Mouse (Mus musculus): ENCODE measurements at regions not wholly inside any gene's neighbourhood (a gene's known extent, or its start where the extent isn't known, plus 50 kb on each side); places are given as distances from the start of the nearest gene placed in this dataset.
A peak's percentile ranks its signal among the peaks of the same experiment; 100 is the strongest.
"Not testable (repeated sequence)": the region's sequence is repeated elsewhere in the genome, so short reads cannot be mapped to it uniquely, and the experiment has no call there.

- H3K4me3 ChIP-seq (ENCODE audit: insufficient read depth, low read depth, low read length), result no peak overlapping the region
- no peak for DNase-seq
- H3K27ac ChIP-seq (ENCODE audit: insufficient read depth, low read depth, low read length), result no peak overlapping the region
- no peak for TF ChIP-seq POLR2A (IDR thresholded peaks at IDR 0.05; ENCODE audit: low read depth, low read length)
- no peak for TF ChIP-seq CTCF (conservative IDR thresholded peaks at IDR 0.05; ENCODE audit: insufficient read depth, insufficient read length, low read depth, low read length)
- H3K27me3 ChIP-seq (replicated peaks; ENCODE audit: control insufficient read depth, insufficient read depth, low read length), result no peaks in the 10 kb centered on the region
- H3K36me3 ChIP-seq (ENCODE audit: control insufficient read depth, insufficient read depth, low read length), result no peaks in the 10 kb centered on the region
- 73% methylated on average over 3 of the region's 3 CpGs for WGBS
- no peaks in the 10 kb centered on the region for H3K4me1 ChIP-seq (ENCODE audit: control insufficient read depth, insufficient read depth, low read length)
Observed at GRCm38 (mm10) chr12:48511594-48511993, 870.9 kb upstream of the Foxg1 start.

DNA sequence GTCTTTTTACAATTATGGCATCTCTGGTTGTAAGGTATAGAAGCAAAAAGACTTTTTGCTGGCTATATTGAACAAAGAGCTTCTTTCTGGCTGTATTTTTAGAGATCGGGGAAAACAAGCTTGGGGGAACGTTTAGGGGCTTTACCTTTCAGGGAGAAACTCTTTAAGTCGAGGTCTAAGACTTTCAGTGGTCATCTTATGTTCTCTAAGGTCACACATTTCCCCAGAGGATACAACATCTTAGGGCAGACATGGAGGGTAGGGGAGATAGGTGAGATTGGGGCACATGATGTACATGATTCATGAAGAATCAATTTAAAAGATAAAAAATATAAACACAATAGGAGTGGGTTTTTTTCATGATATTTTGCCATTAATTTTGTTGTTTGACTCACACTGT is 870.2 kb upstream of the Foxg1 start:
- H3K27me3 ChIP-seq (replicated peaks; ENCODE audit: control insufficient read depth, insufficient read depth, low read length), result no peaks in the 10 kb centered on the region
- 66% methylated on average over 3 of the region's 3 CpGs for WGBS
- H3K36me3 ChIP-seq (ENCODE audit: control insufficient read depth, insufficient read depth, low read length), result no peaks in the 10 kb centered on the region
- TF ChIP-seq POLR2A (IDR thresholded peaks at IDR 0.05; ENCODE audit: low read depth, low read length), result no peak
- no peak overlapping the region for H3K27ac ChIP-seq (ENCODE audit: insufficient read depth, low read depth, low read length)
- no peak overlapping the region for H3K4me3 ChIP-seq (ENCODE audit: insufficient read depth, low read depth, low read length)
- DNase-seq, result no peak
- H3K4me1 ChIP-seq (ENCODE audit: control insufficient read depth, insufficient read depth, low read length), result no peaks in the 10 kb centered on the region

GRCm38 (mm10) chr12:48521996-48522395 is 860.5 kb upstream of the Foxg1 start:
- no peaks in the 10 kb centered on the region for H3K4me1 ChIP-seq (ENCODE audit: control insufficient read depth, insufficient read depth, low read length)
- no peak for DNase-seq
- H3K4me3 ChIP-seq (ENCODE audit: insufficient read depth, low read depth, low read length), result no peak overlapping the region
- TF ChIP-seq POLR2A (IDR thresholded peaks at IDR 0.05; ENCODE audit: low read depth, low read length), result no peak
- TF ChIP-seq CTCF (conservative IDR thresholded peaks at IDR 0.05; ENCODE audit: insufficient read depth, insufficient read length, low read depth, low read length), result no peak
- no peaks in the 10 kb centered on the region for H3K27me3 ChIP-seq (replicated peaks; ENCODE audit: control insufficient read depth, insufficient read depth, low read length)
- H3K36me3 ChIP-seq (ENCODE audit: control insufficient read depth, insufficient read depth, low read length), result no peaks in the 10 kb centered on the region
- H3K27ac ChIP-seq (ENCODE audit: insufficient read depth, low read depth, low read length), result no peak overlapping the region
- 58% methylated on average over 3 of the region's 3 CpGs for WGBS

- H3K4me3 ChIP-seq (ENCODE audit: insufficient read depth, low read depth, low read length); H3K27ac ChIP-seq (ENCODE audit: insufficient read depth, low read depth, low read length); H3K36me3 ChIP-seq (ENCODE audit: control insufficient read depth, insufficient read depth, low read length); H3K27me3 ChIP-seq (replicated peaks; ENCODE audit: control insufficient read depth, insufficient read depth, low read length); H3K4me1 ChIP-seq (ENCODE audit: control insufficient read depth, insufficient read depth, low read length): not testable (repeated sequence)
- peak; percentile 11 for DNase-seq
- WGBS, result 82% methylated on average over 20 of the region's 20 CpGs
Observed at GRCm38 (mm10) chr12:48559690-48560089, 822.8 kb upstream of the Foxg1 start.

- DNase-seq, result no peak
- WGBS, result 79% methylated on average over 5 of the region's 5 CpGs
- TF ChIP-seq POLR2A (IDR thresholded peaks at IDR 0.05; ENCODE audit: low read depth, low read length) (no peak), CTCF (conservative IDR thresholded peaks at IDR 0.05; ENCODE audit: insufficient read depth, insufficient read length, low read depth, low read length) (no peak)
- Histone ChIP-seq H3K4me3 (ENCODE audit: insufficient read depth, low read depth, low read length) (no peak overlapping the region), H3K4me1 (ENCODE audit: control insufficient read depth, insufficient read depth, low read length) (no peaks in the 10 kb centered on the region), H3K27me3 (replicated peaks; ENCODE audit: control insufficient read depth, insufficient read depth, low read length) (no peaks in the 10 kb centered on the region), H3K27ac (ENCODE audit: insufficient read depth, low read depth, low read length) (no peak overlapping the region), H3K36me3 (ENCODE audit: control insufficient read depth, insufficient read depth, low read length) (no peaks in the 10 kb centered on the region)
Observed at GRCm38 (mm10) chr12:48604401-48605197, 777.9 kb upstream of the Foxg1 start.

DNA sequence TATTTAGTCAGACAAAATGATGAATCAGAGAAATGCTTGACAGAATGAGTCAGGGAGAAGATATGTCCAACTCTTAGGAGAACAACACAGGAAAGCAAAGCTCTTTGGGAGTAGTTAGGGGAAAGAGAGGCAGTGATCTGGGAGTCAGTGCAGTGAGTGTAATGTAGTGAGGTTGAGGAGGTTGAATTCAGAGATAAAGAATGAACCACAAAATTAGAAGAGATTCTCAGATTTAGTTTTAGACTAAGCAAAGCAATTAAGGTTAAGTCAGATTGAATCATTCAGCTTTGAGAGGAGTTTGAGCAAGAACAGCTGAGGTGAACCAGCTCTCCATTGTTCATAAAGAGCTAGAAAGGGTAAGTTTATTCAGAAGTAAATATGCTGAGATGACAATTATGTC is 777.0 kb upstream of the Foxg1 start:
- Histone ChIP-seq H3K4me3 (ENCODE audit: insufficient read depth, low read depth, low read length) (no peak overlapping the region), H3K4me1 (ENCODE audit: control insufficient read depth, insufficient read depth, low read length) (no peaks in the 10 kb centered on the region), H3K27me3 (replicated peaks; ENCODE audit: control insufficient read depth, insufficient read depth, low read length) (no peaks in the 10 kb centered on the region), H3K36me3 (ENCODE audit: control insufficient read depth, insufficient read depth, low read length) (no peaks in the 10 kb centered on the region), H3K27ac (ENCODE audit: insufficient read depth, low read depth, low read length) (no peak overlapping the region)
- DNase-seq, result no peak
- TF ChIP-seq POLR2A (IDR thresholded peaks at IDR 0.05; ENCODE audit: low read depth, low read length) (no peak), CTCF (conservative IDR thresholded peaks at IDR 0.05; ENCODE audit: insufficient read depth, insufficient read length, low read depth, low read length) (no peak)

DNA sequence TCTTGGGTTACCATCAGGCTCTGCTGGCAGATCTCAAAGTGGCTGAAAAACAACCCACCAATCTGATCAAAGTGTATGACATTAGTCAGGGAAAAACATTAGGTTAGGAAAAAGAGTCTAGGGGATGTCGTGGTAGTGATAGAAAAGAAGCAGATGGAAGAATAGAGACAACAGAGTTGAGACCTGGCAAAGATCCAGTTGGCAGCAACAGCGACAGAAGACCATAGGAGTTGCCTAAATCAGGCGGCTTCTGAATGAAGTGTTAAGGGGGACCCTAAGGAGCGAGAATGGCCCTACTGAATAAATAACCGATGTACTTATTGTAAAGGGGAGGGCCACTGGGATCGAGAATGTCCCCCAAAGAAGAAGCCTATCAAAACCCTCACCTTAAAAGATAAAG is 773.1 kb upstream of the Foxg1 start:
- TF ChIP-seq CTCF (conservative IDR thresholded peaks at IDR 0.05; ENCODE audit: insufficient read depth, insufficient read length, low read depth, low read length) (no peak), POLR2A (IDR thresholded peaks at IDR 0.05; ENCODE audit: low read depth, low read length) (no peak)
- WGBS, result 84% methylated on average over 6 of the region's 6 CpGs
- no peak for DNase-seq

More for the DNA sequence above, 773.1 kb upstream of the Foxg1 start:
- H3K27me3 ChIP-seq (replicated peaks; ENCODE audit: control insufficient read depth, insufficient read depth, low read length), result no peaks in the 10 kb centered on the region
- no peak overlapping the region for H3K27ac ChIP-seq (ENCODE audit: insufficient read depth, low read depth, low read length)
- H3K4me3 ChIP-seq (ENCODE audit: insufficient read depth, low read depth, low read length), result no peak overlapping the region
- H3K4me1 ChIP-seq (ENCODE audit: control insufficient read depth, insufficient read depth, low read length), result no peaks in the 10 kb centered on the region
- H3K36me3 ChIP-seq (ENCODE audit: control insufficient read depth, insufficient read depth, low read length), result no peaks in the 10 kb centered on the region
